Mouse (Mus musculus) adipocyte (in vitro differentiated cells): Measurements from ENCODE around the gene Pptc7.

Source experiments
- DNase-seq: peaks from one replicate; pipeline ENCODE4 v3.0.0-alpha.2; 2016; ENCODE audit warnings: low spot score

The Pptc7 gene

GRCm38 (mm10) chr5:122267136-122267535, 17.0 kb upstream of the Pptc7 start:
- no peak for DNase-seq

DNA sequence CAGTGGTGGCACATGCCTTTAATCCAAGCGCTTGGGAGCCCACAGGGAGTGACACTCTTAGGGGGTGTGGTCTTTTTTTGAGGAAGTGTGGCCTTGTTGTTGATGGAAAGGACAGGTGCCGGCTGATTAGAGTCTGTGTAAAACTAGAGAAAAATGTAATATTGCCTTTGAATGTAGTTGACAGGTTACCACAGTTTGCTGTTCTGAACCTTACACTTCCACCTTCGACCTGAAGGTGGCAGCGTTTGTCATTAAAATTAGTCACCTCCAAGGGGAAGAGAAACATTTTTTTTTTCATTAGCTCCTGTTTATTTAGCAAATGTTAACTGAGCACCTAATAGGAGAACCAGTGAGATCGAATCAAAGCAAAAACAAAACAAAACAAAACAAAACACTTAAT, 16.3 kb upstream of the Pptc7 start:
- peak; percentile 88 for DNase-seq

DNA sequence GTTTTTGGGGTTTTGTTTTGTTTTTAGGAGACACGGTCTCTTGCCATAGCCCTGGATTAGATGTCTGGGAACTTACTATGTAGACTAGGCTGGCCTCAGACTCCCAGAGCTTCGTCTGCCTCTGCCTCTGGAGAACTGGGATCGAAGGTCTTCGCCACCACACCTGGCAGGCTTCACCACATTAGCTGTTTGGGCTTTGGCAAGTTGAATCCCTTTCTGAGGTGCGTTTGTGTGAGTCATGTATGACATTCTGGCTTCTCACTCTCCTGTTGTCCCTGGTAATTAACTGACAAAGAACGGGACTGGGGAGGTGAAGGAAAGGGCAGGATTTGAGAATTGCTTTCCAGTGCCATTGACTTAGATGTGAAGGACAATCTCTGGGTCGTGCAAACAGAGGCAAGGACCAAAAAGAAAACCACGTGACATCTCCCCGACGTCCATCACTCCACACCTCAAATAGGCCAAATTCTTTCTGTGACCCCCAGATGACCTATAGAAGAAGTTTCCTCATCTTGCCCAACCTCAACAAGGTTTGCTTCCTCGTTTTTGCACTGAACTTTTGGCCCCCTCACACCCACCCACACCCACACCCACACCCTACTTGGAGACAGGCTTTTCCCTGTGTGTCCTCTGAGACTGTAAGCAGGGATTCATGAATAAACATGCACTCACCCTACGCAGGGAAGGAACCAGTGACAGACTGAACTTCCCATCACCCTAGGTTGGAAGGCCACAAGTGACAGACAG, 15.1 kb upstream of the Pptc7 start:
- no peak for DNase-seq

- no peak for DNase-seq
Measured at GRCm38 (mm10) chr5:122272821-122273220, 11.3 kb upstream of the Pptc7 start.

DNA sequence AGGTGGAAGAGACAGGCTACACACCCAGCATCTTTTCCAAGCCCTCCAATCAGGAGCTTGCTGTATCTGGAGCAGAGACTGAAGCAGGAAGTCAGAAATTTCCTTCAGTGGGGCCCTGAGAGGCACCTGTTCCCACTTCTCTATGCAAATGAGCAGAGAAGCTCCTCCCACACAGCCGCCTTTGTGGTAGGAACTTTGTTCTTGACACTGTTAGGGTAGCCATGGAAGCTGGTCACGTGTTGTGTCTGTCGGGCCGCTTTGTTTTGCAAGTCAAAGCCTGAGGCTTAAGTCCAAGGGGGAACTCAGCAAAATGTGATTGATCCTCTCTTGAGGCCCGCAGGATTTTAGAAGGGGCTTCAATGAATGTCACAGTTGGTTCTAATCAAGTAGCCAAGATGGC, 9.4 kb upstream of the Pptc7 start:
- DNase-seq, result no peak

DNA sequence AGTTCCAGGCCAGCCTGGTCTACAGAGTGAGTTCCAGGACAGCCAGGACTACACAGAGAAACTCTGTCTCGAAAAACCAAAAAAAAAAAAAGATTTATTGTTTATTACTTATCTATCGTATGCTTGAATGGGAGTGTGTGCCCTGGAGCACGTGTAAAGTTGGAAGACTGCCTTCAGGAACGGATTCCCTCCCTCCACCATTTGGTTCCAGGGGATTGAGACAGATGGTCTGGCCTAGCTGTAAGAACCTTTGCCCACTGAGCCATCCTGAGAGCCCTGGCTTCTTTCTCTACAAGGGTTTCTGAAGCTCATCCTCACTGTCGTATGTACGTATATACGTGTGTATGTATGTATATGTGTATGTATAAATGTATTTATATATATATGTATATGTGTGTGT, 5.2 kb upstream of the Pptc7 start:
- DNase-seq, result no peak

- DNase-seq, result no peak
Measured at GRCm38 (mm10) chr5:122279799-122280421, 4.3 kb upstream of the Pptc7 start.

DNA sequence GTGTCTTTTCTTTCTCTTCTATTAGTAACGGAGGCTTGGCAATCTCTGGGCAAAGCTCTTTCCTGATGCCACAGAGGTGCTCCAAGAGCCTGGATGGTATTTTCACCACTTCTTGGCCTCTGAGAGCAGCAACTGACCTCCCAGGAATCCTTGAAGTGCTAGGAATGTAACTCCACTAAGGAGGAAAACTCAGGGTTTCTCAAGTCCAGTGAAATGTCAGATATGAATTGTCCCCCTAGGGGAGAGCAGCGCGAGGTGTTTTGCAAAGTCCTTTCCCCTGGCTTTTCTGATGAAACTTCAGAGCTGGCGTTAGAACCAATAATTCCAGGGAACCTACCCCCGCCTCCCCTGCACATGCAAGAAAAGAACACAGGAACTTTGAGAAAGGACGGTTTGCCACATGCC, 3.7 kb upstream of the Pptc7 start:
- no peak for DNase-seq

DNA sequence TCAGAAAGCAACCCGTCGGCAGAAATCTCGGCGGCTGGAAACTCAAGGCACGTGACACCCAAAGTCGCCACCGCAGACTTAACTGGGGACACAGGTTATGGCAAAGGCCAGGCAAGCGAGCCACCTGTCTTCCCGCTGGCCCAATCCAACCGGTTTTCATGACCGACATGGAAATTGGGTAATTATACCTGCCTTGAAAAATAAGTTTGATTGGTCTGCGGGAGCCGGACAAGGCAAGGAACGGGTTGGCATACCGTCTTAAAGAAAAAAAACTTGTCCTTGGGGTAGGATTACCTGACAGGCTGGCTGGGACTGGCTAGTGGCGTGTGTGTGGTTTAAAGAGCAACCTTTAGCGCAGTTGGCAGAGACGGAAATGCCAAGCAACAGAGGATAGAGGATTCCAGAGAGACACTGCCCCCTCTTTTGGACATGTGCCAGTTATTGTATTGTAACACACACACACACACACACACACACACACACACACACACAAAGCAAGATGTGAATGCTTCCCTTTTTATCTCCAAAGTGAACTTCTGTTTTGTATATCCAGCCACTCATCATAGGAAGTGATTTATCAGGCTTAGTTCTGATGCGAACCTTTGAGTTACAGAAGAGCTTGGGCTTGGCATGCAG, 3.2 kb upstream of the Pptc7 start:
- no peak for DNase-seq

DNA sequence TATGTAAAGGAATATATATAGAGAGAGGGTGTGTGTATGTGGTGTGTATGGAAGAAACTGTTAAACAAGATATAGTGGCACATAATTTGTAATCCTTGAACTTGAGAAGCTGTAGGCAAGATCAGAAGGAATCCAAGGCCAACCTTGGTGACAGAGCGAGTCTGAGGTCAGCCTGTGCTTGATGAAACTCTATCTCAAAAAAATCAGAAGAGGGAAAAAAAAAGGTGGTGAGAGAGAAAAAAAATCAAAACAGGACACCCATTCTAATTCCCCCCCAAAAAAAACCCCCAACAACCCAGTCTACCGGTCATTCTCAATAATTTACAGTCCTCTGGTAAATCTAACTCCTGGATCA, 360 bp upstream of the Pptc7 start:
- DNase-seq, result no peak

DNA sequence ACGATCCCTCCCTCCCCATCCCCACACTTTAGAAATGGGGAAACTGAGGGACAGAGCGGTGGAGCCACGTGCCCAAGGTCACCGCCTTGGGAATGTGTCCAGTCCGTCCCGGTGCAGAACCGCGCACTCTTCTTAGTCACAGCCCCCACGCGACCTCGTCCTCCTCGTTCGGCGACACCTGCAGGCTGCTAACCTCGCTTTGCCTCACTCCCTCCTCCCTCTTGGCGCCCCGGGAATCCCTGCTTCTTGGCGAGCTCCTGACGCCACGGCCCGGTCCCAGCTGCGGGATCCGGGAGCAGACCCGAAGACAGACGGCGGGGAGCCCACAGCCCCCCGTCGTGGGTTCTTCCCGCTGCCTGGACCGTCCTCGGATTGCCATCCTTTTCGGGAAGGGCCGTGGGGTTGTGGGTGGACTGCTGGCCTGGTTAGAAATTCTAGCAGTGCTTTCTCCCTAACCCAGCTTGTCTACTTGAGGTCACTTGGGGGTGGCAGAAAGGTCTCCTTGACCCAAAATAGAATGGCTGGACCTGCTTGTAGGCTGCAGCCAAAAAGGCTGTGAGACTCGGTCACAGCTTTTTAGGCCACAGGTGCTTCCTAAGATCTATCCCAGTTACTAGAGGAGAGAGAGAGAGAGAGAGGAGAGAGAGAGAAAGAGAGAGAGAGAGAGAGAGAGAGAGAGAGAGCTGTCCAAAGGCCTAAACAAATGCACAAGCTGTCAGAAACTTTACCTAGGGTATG, 1.0 kb downstream of the Pptc7 start:
- DNase-seq, result peak; percentile 38

DNA sequence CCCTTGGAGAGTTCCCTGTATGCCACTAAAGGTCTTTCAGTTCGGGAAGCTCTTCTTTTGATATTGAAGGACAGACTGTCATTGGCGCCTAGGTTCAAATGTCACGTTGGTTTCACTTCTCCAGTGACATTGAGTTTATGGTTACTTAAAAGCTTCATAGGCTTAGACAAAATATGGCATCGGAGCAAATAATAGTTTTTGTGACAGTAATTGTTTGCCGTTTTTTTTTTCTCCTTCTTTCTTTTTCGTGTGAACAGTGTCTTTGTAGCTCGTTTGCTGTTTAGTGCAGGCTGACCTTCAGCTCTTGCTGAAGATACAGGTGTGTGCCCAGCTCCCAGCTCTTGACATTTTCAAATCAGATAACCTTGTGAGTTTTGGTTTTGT, 1.6 kb downstream of the Pptc7 start:
- DNase-seq, result no peak

DNA sequence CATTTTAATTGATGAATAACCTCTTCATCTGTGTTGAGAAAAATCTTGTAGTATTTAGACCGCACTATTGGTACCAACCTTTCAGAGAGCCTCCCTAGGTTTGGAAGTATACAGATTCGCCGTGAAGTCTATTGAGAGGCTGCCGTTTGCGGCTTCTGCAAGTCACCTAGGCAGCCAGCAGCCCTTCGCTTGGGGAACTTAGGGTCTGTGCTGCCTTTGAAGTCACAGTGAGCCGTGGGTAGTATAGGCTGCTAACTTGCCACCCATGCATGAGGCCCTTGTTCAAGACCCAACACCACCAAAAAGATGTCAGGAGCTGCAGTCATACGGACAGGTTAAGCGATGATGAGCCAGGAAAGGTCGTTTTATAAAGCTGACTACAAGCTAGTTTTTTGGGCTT, 2.0 kb downstream of the Pptc7 start:
- no peak for DNase-seq

DNA sequence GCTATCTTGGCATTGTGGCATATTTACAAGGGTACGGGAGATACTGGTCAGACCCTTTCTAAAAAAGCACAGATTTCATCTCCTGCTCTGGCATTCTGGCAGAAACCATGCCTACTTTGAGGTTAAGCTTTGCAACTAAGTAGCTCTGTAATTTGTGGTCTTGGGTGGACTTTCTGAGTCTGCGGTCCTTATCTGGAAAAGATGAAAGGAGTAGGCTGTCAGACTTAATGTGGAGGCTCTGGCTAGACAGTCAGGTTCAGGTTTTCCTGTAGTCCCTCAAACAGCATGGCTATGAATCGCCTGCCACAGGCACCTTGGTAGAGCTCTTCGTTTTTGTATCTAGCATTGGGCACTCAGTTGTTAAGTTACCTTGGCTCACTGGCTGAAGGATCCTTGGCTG, 2.9 kb downstream of the Pptc7 start:
- DNase-seq, result no peak

DNA sequence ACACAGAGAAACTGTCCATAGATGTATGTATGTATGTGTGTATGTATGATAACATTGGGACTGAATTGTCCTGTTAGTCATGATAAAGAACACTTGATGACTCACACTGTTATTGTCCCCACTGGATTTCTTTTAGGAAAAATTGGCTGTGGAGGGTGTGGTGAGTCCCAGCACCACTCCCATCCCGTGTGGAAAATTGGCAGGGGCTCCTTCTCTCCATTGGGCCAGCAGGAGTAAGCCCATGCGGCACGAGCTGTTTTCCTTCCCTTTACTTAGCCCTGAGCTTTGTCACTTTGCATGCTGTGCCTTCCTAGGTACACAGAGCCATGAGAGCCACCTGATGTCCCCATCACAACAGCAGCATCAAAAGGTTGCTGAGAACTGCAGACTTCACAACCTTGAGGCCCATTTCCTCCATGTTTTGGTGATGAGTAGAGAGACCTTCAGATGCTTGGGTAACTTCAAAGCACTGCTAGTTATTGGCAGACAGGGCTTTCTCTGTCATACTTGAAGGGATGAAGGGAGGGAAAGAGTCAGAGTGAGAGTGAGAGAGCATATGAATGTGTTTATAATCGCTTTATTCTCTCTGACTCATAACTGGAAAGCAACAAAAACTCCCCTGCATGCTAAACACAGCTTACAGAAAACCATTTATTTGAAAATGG, 4.1 kb downstream of the Pptc7 start:
- no peak for DNase-seq

DNA sequence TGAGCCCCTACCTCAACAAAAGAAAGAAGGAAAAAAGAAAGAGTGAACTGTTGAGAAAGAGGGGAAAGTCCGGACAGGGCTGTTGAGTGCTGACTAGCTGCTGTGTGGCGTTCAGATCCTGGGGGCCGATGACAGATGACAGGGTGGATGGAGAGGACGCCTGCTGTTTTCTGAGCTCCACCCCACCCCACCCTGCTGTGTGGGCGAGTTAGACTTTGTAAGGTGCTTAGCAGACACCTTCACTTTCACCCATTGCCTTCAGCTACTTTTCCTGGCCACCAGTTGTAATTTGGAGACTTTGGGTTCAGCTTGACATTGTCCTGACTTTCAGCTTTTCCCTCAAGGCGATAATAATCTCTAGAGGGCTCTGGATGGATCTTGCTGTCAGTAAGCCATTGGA, 7.0 kb downstream of the Pptc7 start:
- no peak for DNase-seq

GRCm38 (mm10) chr5:122291553-122292339, 7.6 kb downstream of the Pptc7 start:
- DNase-seq, result no peak

- no peak for DNase-seq
Measured at GRCm38 (mm10) chr5:122293131-122293530, 9.0 kb downstream of the Pptc7 start.

GRCm38 (mm10) chr5:122294219-122294735, 10.1 kb downstream of the Pptc7 start:
- no peak for DNase-seq

GRCm38 (mm10) chr5:122295113-122295935, 11.2 kb downstream of the Pptc7 start:
- DNase-seq, result no peak
